Mouse (Mus musculus): ENCODE measurements around the gene Mfng. TPM values are rescaled to one million over a fixed set of nuclear protein-coding genes. Genes with fewer than 3 reads are reported as not detected.

The Mfng gene
- polyA plus RNA-seq, 1 experiment, result 15.5 TPM

DNA sequence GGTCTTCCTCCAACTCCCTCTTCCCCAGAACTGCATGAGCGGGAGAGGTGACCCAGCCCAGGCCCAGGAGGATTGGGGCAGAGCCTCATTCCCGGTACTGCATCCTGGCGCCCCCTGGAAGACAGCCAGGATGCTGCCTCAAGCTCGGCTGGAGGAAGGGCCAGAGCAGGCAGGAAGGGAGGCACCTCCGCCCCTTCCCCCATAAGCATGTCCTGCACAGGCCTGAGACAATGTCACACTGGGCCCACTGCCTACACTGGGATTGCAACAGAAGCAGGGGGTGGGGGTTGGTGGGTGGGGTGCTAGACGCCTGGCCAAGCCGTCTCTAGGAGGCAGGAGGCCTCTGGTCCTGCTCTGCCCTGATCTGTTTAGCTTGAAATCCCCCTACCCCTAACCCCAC is 12.7 kb upstream of the Mfng start:
- Histone ChIP-seq H3K4me1 (ENCODE audit: control insufficient read depth, insufficient read depth, low read length) (no peaks in the 10 kb centered on the region), H3K4me3 (replicated peaks; ENCODE audit: control insufficient read depth, low read depth, low read length) (no peak overlapping the region), H3K27ac (ENCODE audit: control insufficient read depth, insufficient read depth, low read depth, low read length, poor library complexity) (no peak overlapping the region)
- 33% methylated on average over 7 of the region's 7 CpGs for WGBS
- no peak for TF ChIP-seq CTCF (IDR thresholded peaks at IDR 0.05; ENCODE audit: control insufficient read depth, insufficient read depth, low read length)
- TF ChIP-seq POLR2A (IDR thresholded peaks at IDR 0.05; ENCODE audit: borderline replicate concordance, control insufficient read depth, low read depth, low read length), result no peak

DNA sequence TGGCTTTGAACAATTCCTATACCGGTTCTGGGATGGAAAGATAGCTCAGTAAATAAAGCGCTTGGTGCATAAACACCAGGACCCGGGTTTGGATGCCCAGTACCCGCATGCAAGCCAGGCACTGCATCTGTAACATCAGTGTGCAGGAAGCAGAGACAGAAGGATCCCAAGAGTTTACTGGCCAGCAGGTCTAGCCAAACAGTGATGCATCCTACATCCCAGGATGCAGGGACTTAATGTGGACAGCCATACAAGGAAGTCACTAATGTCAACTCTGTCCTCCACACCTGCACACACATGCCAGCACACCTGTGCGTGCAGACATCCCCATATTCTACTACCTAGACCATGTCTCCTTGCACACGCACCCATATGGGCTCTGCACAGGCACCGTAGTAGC is 12.0 kb upstream of the Mfng start:
- 80% methylated on average over 7 of the region's 7 CpGs for WGBS
- Histone ChIP-seq H3K4me3 (replicated peaks; ENCODE audit: control insufficient read depth, low read depth, low read length) (no peak overlapping the region), H3K4me1 (ENCODE audit: control insufficient read depth, insufficient read depth, low read length) (no peaks in the 10 kb centered on the region), H3K27ac (ENCODE audit: control insufficient read depth, insufficient read depth, low read depth, low read length, poor library complexity) (no peak overlapping the region)
- TF ChIP-seq CTCF (IDR thresholded peaks at IDR 0.05; ENCODE audit: control insufficient read depth, insufficient read depth, low read length), result no peak
- TF ChIP-seq POLR2A (IDR thresholded peaks at IDR 0.05; ENCODE audit: borderline replicate concordance, control insufficient read depth, low read depth, low read length), result no peak

DNA sequence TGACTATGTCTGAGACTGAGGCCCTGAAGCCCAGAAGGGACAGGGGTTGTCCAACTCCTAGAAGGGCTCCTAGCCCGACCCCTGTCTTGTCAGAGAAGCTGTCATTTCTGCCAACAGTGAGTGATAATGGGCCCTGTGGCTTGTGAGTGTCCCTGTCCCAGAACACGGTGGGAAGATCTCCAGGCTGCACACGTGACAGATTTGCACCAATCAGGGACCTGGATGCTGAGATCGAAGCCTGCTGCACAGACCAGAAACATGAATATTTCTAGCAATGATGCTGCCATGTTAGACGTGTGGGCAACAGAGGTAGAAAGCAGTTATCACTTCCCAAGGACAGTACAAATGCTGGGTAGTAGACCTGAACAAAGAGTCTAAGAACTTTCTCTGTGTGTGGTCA is 11.2 kb upstream of the Mfng start:
- no peaks in the 10 kb centered on the region for H3K4me1 ChIP-seq (ENCODE audit: control insufficient read depth, insufficient read depth, low read length)
- TF ChIP-seq CTCF (IDR thresholded peaks at IDR 0.05; ENCODE audit: control insufficient read depth, insufficient read depth, low read length) (no peak), POLR2A (IDR thresholded peaks at IDR 0.05; ENCODE audit: borderline replicate concordance, control insufficient read depth, low read depth, low read length) (no peak)
- no peak overlapping the region for H3K4me3 ChIP-seq (replicated peaks; ENCODE audit: control insufficient read depth, low read depth, low read length)
- 61% methylated on average over 5 of the region's 5 CpGs for WGBS
- no peak overlapping the region for H3K27ac ChIP-seq (ENCODE audit: control insufficient read depth, insufficient read depth, low read depth, low read length, poor library complexity)

DNA sequence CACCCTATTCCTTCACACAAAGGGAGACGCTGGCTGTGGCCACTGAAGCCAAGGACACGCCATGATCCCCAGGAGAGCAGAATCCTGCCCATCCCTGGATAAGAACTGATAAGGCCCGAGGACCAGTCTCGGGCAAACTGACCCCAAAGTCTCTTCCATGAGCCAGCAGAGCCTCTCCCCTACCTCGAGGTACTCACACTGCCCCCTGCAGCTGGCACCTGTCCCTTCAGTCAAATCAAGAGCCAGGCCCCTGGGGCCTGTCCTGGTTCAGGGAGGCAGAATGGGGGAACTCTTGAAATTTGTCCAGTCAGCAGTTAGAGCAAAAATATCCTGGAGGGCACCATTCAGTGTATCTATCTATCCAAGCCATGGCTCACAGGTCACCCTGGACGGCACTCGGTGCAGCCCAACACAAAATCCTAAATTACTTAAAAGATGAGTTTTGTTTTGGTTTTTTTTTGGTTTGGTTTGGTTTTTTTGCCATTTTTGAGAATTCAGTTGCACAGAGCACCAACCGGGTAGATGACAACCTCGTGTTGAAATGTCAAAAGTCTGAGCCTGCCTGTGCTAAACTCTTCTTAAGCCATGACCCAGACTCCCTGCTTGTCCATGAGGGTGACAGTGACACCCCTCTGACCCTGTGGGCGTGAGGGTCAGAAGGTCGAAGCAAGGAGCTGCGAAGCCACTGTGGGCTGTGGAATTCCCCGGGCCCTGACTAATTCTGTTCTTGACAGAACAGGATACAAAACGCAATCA is 9.3 kb upstream of the Mfng start:
- H3K27ac ChIP-seq (ENCODE audit: control insufficient read depth, insufficient read depth, low read depth, low read length, poor library complexity), result no peak overlapping the region
- TF ChIP-seq CTCF (IDR thresholded peaks at IDR 0.05; ENCODE audit: control insufficient read depth, insufficient read depth, low read length) (no peak), POLR2A (IDR thresholded peaks at IDR 0.05; ENCODE audit: borderline replicate concordance, control insufficient read depth, low read depth, low read length) (no peak)
- no peak overlapping the region for H3K4me3 ChIP-seq (replicated peaks; ENCODE audit: control insufficient read depth, low read depth, low read length)
- 75% methylated on average over 14 of the region's 14 CpGs for WGBS
- H3K4me1 ChIP-seq (ENCODE audit: control insufficient read depth, insufficient read depth, low read length), result no peaks in the 10 kb centered on the region

DNA sequence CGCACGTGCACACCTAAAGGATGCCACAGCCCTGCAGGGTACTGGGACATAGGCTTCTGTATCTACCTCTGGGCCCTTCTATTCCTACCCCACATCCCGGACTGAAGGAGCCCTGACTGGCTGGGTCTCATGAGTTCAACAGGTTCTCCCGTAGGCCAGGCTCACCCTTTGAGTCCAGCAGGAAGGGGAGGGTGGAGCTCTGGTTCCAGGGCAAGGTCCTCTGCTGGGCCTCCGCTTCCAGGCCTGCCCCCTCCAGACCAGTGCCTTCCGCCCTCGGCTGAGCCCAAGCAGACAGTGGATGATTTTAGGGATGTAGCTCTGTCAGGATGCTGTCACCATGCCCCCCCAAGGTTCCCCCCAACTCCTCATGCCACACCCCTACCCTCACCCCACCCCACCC is 7.6 kb upstream of the Mfng start:
- 82% methylated on average over 7 of the region's 7 CpGs for WGBS
- Histone ChIP-seq H3K4me3 (replicated peaks; ENCODE audit: control insufficient read depth, low read depth, low read length) (no peak overlapping the region), H3K4me1 (ENCODE audit: control insufficient read depth, insufficient read depth, low read length) (no peaks in the 10 kb centered on the region), H3K27ac (ENCODE audit: control insufficient read depth, insufficient read depth, low read depth, low read length, poor library complexity) (no peak overlapping the region)
- TF ChIP-seq POLR2A (IDR thresholded peaks at IDR 0.05; ENCODE audit: borderline replicate concordance, control insufficient read depth, low read depth, low read length) (no peak), CTCF (IDR thresholded peaks at IDR 0.05; ENCODE audit: control insufficient read depth, insufficient read depth, low read length) (no peak)

DNA sequence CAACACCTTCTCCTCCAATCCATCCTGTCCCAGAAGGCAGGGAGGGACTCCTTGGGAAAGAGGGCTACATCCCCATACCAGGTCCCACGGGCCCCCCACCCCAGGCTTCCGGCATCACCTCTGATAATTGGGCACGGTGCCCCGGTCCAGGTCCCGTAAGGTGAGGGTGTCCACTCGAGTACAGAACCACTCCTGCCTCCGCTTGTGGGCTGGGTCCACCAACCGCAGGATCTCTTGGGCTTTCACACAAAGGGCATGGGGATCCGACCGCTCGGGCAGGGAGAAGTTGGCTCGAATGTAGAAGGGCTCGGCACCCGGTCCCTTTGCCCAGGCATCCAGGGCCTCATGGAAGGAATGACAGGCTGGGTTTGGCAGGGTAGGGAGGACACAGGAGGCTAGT is 7.1 kb upstream of the Mfng start:
- TF ChIP-seq CTCF (IDR thresholded peaks at IDR 0.05; ENCODE audit: control insufficient read depth, insufficient read depth, low read length) (no peak), POLR2A (IDR thresholded peaks at IDR 0.05; ENCODE audit: borderline replicate concordance, control insufficient read depth, low read depth, low read length) (no peak)
- H3K4me3 ChIP-seq (replicated peaks; ENCODE audit: control insufficient read depth, low read depth, low read length), result no peak overlapping the region
- 93% methylated on average over 14 of the region's 14 CpGs for WGBS
- H3K27ac ChIP-seq (ENCODE audit: control insufficient read depth, insufficient read depth, low read depth, low read length, poor library complexity), result no peak overlapping the region
- no peaks in the 10 kb centered on the region for H3K4me1 ChIP-seq (ENCODE audit: control insufficient read depth, insufficient read depth, low read length)

DNA sequence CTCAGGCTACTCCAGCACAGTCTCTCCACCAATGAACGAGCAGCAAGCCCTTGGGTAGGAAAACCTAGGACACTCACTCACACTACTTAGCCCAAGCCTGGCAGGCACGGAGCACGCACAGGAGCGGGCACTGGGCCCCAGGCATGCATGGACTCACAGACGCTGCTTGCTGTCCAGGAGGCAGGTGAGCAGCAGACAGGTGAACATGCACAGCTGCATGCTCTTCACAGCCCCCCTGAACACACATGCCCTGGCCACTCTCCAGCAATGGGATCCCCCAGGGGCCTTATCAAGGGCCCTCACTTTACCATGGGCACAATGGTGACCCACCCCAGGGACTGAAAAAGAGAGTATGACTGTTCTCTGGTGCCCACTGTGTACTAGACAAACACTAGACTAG is 6.4 kb upstream of the Mfng start:
- Histone ChIP-seq H3K4me1 (ENCODE audit: control insufficient read depth, insufficient read depth, low read length) (no peaks in the 10 kb centered on the region), H3K27ac (ENCODE audit: control insufficient read depth, insufficient read depth, low read depth, low read length, poor library complexity) (no peak overlapping the region), H3K4me3 (replicated peaks; ENCODE audit: control insufficient read depth, low read depth, low read length) (no peak overlapping the region)
- WGBS, result 88% methylated on average over 5 of the region's 5 CpGs
- TF ChIP-seq CTCF (IDR thresholded peaks at IDR 0.05; ENCODE audit: control insufficient read depth, insufficient read depth, low read length) (no peak), POLR2A (IDR thresholded peaks at IDR 0.05; ENCODE audit: borderline replicate concordance, control insufficient read depth, low read depth, low read length) (no peak)

DNA sequence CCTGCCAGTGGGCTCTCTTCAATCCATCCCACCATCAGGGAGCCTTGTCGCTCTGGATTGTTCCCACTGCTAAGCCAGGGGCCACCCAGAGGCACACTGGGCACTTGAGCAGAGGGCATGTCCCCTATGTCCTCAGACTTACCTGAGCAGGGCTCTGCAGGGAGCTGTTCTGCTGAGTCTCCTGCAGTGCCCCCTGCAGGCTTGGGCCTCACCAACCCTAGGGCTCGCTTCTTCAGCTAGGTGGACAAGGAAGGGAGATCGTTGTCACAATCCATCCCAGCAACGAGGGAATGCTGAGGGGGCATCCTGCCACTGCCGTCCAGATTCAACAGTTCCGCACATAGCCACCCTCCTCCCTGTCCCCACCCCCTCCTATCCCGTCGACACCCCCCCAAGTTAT is 6.0 kb upstream of the Mfng start:
- no peak overlapping the region for H3K27ac ChIP-seq (ENCODE audit: control insufficient read depth, insufficient read depth, low read depth, low read length, poor library complexity)
- H3K4me1 ChIP-seq (ENCODE audit: control insufficient read depth, insufficient read depth, low read length), result no peaks in the 10 kb centered on the region
- peak; percentile 18; the same call in 1 of the 2 replicates for TF ChIP-seq CTCF (IDR thresholded peaks at IDR 0.05; ENCODE audit: control insufficient read depth, insufficient read depth, low read length)
- TF ChIP-seq POLR2A (IDR thresholded peaks at IDR 0.05; ENCODE audit: borderline replicate concordance, control insufficient read depth, low read depth, low read length), result no peak
- H3K4me3 ChIP-seq (replicated peaks; ENCODE audit: control insufficient read depth, low read depth, low read length), result no peak overlapping the region
- WGBS, result 77% methylated on average over 8 of the region's 8 CpGs

All from bone marrow, adult 2 months (tissue).